Mouse (Mus musculus) heart, postnatal 25 days (tissue): ENCODE measurements around the gene Elovl6. TPM values are rescaled to one million over a fixed set of nuclear protein-coding genes. Genes with fewer than 3 reads are reported as not detected.

Source experiments
- DNase-seq: peaks from one replicate; pipeline ENCODE4 v3.0.0; 2022; ENCODE audit warnings: low spot score
- intact Hi-C: fragments of 180-260 bp; cut with DNase I; formaldehyde crosslinking; loops from one replicate; pipeline ENCODE4 v1.15.1; 2025
- microRNA-seq: library from miRNA; unstranded; fragments of <30 nt; microRNA quantifications from one replicate; pipeline ENCODE4 v1.2.0, GENCODE M21; 2022
- total RNA-seq, 2 experiments: library from RNA; stranded (reverse); gene quantifications; 2 replicates each; pipeline ENCODE4 v1.2.3; 2021

The Elovl6 gene
- total RNA-seq, 2 experiments from 2014 or later: 1.4 to 1.5 TPM

DNA sequence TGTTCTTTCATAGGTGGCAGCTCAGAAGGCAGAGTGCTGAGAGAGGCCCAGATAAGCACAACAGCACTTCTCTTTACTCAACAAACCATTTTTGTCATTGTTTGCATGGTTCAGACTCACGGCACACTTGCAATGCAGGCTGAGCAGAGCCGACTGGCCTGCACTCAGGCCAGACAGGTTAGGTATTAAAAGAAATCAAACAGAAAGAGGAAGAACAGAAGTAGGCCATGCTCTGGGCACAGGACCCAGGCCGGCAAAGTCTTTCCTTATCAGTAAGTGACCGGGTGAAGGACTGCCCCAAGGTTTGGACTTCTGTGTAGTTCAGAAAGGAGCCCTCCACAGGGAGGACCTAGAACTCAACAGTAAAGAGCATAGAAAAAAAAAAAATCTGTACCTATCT, 149.7 kb downstream of the Elovl6 start:
- no peak for DNase-seq
- intact Hi-C loops: no loop called here

DNA sequence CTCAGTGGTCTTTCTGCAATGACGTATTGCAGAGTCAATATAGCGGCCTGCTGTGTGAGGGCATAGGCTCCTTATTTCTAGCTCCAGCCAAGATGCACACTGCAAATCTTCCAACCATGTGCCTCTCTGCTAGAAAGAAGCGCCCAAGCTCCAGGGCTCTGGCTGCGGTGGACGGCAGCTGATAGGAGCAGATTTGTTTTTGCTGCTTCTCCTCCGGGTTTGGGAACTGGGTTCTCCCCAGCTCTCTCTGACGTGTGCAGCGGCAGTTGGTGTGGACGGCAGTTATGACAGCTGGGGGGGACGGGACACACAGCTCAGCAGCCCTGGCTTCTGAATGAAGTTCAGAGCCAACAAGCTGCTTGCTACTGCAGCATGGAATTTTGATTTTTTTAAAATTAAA, 150.2 kb downstream of the Elovl6 start:
- intact Hi-C loops: no loop called here

DNA sequence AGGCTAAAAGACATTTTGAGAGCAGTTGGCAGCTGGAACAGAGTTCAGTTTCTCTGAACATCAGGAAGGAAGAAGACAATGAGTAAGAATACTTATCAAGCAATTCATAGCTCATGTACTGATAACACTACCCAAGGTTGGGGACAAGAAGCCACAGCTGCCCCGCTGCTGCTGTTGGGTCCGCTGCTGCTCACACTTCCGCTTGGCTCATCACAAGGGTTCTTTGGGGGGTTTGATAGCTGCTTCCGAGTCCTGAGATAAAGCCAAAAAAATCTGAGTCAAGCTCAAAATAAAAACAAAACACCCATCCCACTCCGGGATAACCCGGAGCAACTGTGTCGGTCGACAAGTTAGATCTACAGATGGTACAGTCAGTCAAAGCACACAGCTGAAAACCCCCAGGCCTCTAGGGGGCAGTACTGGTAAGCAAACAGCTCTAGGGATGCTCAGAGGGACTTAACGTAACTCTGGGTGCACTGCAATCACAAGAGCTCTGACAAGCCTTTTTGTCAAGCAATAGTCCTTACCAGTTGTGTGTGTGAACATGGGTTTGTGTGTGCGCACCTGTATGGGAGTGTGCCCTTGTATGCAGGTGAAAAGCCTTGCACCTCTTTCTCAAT, 151.0 kb downstream of the Elovl6 start:
- no peak for DNase-seq
- intact Hi-C loops: no loop called here

More for the DNA sequence above, 150.2 kb downstream of the Elovl6 start:
- no peak for DNase-seq

DNA sequence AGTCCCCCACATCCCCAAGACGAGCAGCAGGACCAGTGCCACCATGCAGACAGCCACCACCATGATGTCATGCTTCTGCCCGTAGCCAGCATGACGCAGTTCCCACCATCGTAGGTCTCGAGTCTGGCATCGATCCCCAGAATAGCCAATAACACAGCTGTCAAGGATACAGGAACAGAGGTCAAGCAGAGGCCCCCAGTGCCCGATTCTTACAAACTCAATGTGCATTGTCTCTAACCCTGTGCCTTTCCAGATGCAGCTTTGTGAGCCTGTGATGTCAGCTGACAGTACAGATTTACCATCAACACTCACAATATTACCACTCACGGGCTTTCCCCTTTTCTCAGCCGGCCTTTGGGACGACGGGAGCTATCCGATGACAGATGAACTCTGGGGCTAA, 154.0 kb downstream of the Elovl6 start:
- no peak for DNase-seq
- intact Hi-C loops: loop anchor here (2.0 to 5.0 kb wide), 2 partner anchors 154 to 263 kb away; partner anchors contain the start of gene Elovl6

DNA sequence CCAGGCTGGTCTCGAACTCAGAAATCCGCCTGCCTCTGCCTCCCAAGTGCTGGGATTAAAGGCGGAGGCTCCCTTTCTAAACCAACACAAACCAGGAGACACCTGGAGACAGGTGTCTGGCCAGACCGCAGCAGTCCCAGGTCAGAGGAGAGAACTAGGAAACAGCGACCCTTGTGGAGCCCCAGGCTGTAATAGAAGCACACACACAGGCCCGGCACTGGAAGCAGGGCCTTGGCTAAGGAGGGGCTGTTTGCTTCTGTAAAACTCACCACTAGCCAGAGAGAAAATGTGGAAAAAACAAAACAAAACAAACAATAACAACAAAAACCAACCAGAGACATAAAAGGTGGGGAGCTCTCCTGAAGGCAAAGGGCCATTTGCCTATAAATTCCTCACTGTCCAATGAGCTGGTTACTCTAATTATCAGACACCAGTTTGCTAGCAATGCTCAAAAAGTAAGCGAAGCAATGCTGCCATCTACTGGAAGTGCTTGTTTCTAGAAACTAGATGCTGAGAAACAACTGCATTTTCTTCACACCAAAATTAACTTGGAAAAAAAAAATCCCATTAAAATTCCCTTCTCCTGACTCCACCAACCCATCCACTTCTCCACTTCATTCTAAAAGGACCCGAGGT, 154.7 kb downstream of the Elovl6 start:
- intact Hi-C loops: loop anchor here (1.0 to 5.0 kb wide), 3 partner anchors 155 to 384 kb away; partner anchors contain the start of gene Elovl6
- no peak for DNase-seq

DNA sequence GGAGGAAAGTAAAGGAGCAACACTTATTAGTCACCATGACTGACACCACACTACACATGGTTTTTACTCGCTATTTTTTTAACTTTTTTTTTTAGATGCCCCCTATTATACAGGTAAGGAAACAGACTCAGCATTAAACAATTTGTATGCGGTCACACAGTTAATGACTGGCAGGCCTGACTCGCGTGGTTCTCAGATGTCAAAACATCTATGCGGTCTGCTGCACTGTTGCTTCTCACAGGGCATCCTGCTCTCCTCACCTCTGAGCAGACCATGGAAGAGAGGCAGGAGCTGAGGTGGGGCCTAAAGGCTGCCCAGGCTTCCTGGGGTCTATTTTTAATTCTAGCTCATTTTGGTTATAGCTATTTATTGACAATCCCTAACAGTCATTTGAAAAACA, 155.3 kb downstream of the Elovl6 start:
- intact Hi-C loops: loop anchor here (1.0 to 5.0 kb wide), 3 partner anchors 155 to 384 kb away; partner anchors contain the start of gene Elovl6
- DNase-seq: no peak

Small RNA genes within 50 kb of the gene (microRNA-seq; reads per million reads assigned to microRNA genes)
- not detected for gene Gm24515

Other genes with a start within 250 kb of the Elovl6 start
- 1 to 10 TPM; 6.6 to 8.0 TPM for gene Enpep, start 199.6 kb upstream of the Elovl6 start, total RNA-seq
- gene Egf, start 223.0 kb downstream of the Elovl6 start, total RNA-seq: 1 to 10 TPM; 1.4 to 1.7 TPM